ENCODE assay signal across 14 mouse cellular contexts in the genomic region with DNA sequence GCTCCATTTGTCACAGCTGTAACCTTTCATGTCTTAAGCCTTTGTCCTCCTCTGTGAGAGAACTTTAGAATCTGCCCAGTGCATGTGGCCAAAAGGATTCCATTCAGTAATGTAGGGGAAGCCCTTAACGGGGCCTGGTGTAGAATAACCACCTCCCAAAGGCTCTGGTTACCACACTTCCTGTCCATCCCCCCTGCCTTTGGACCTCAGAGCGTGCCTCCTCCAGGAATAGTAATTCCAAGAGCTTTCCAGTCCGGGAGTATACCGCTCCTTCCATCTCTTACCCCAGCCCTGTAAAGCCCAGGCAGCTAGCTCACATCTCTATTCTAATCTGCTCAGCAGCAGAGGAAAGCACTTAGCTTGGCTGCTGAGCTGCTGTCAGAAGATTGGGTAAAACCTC. TPM values are rescaled to one million over a fixed set of nuclear protein-coding genes. Genes with fewer than 3 reads are reported as not detected.
DNase-seq lines count a peak whose midpoint lies in the region; ATAC-seq and TF ChIP-seq lines count a peak whose summit lies in the region.
"Had no signal": no experiment of that assay in that cellular context is flagged by ENCODE, and none has a peak within 500 bp of the region (broad histone marks: within the 10 kb centered on the region; RNA-seq: fewer than 3 reads in every experiment).

No protein-coding gene starts in this region.

- no peaks in the 10 kb centered on the region for H3K27me3 ChIP-seq in lung, embryonic 14.5 days (ENCODE audit: insufficient read depth, low read length)
- no peaks in the 10 kb centered on the region for H3K27me3 ChIP-seq in limb, embryonic 15.5 days
- no peaks in the 10 kb centered on the region for H3K27me3 ChIP-seq in midbrain, embryonic 14.5 days (ENCODE audit: control insufficient read depth, insufficient read depth, low read length)
- H3K27me3 ChIP-seq: hindbrain, embryonic 15.5 days had no signal

- 25% methylated on average over 4 of the region's 4 CpGs for WGBS in lung, embryonic 14.5 days
- WGBS in limb, embryonic 15.5 days, result 35% methylated on average over 4 of the region's 4 CpGs
- 64% methylated on average over 4 of the region's 4 CpGs for WGBS in midbrain, embryonic 14.5 days

- DNase-seq in gastrocnemius, adult 2 months, result no peak
- no peak for DNase-seq in gastrocnemius, adult 8-10 months (ENCODE audit: low spot score in 2 of 2)
- no peak for DNase-seq in lung, embryonic 14.5 days
- no peak for DNase-seq in lung, postnatal 36 days
- peak; percentile 32 for DNase-seq in forelimb bud, embryonic 11.5 days (ENCODE audit: low read depth, low spot score)
- no peak for DNase-seq in midbrain, embryonic 14.5 days
- no peak for DNase-seq in liver
- DNase-seq: adrenal gland, postnatal 10 days; cerebellum, adult 11-12 months; gastrocnemius, postnatal 10 days; layer of hippocampus, postnatal 36 days; thymus, postnatal 4 days had no signal

- no peak overlapping the region for H3K9ac ChIP-seq in lung, embryonic 14.5 days
- H3K9ac ChIP-seq in limb, embryonic 15.5 days, result no peak overlapping the region
- no peak overlapping the region for H3K9ac ChIP-seq in midbrain, embryonic 14.5 days (replicated peaks; ENCODE audit: low read length)
- H3K9ac ChIP-seq: hindbrain, embryonic 15.5 days had no signal

- H3K4me1 ChIP-seq in lung, embryonic 14.5 days (ENCODE audit: insufficient read depth), result peaks cover 11% of the 10 kb centered on the region; the same call in 1 of the 2 replicates
- peaks cover 33% of the 10 kb centered on the region for H3K4me1 ChIP-seq in limb, embryonic 15.5 days
- no peaks in the 10 kb centered on the region for H3K4me1 ChIP-seq in midbrain, embryonic 14.5 days (ENCODE audit: control insufficient read depth, insufficient read depth, low read length)

- peak; percentile 42 for ATAC-seq in lung, embryonic 14.5 days (ENCODE audit: insufficient read depth)
- ATAC-seq in limb, embryonic 15.5 days (ENCODE audit: insufficient number of reproducible peaks, low FRiP score, low TSS enrichment, low read depth), result 0 out of 2 replicates have a peak, but pooled peaks have one; percentile 44
- ATAC-seq in midbrain, embryonic 14.5 days (ENCODE audit: low FRiP score, low TSS enrichment), result no peak

- intact Hi-C loops in gastrocnemius, adult 2 months (cut with DNase I), result no loop called here

- no peak for TF ChIP-seq CTCF in gastrocnemius, adult 2 months (IDR thresholded peaks at IDR 0.05)
- TF ChIP-seq CTCF in lung, embryonic 14.5 days (IDR thresholded peaks at IDR 0.05; ENCODE audit: low read depth), result no peak

- H3K36me3 ChIP-seq in lung, embryonic 14.5 days (ENCODE audit: insufficient read depth), result no peaks in the 10 kb centered on the region
- no peaks in the 10 kb centered on the region for H3K36me3 ChIP-seq in limb, embryonic 15.5 days
- no peaks in the 10 kb centered on the region for H3K36me3 ChIP-seq in midbrain, embryonic 14.5 days (ENCODE audit: control insufficient read depth, insufficient read depth, low read length)
- H3K36me3 ChIP-seq: hindbrain, embryonic 15.5 days had no signal

- peak overlapping the region; percentile 50 for H3K27ac ChIP-seq in gastrocnemius, adult 2 months
- peak overlapping the region; percentile 16; the same call in 1 of the 2 replicates for H3K27ac ChIP-seq in lung, embryonic 14.5 days (ENCODE audit: low read depth)
- peak overlapping the region; percentile 65 for H3K27ac ChIP-seq in limb, embryonic 15.5 days
- no peak overlapping the region for H3K27ac ChIP-seq in midbrain, embryonic 14.5 days (replicated peaks; ENCODE audit: low read depth, low read length)
- H3K27ac ChIP-seq: hindbrain, embryonic 15.5 days had no signal

- H3K4me3 ChIP-seq in gastrocnemius, adult 2 months, result no peak overlapping the region
- no peak overlapping the region for H3K4me3 ChIP-seq in lung, embryonic 14.5 days (ENCODE audit: low read depth, low read length)
- H3K4me3 ChIP-seq in limb, embryonic 15.5 days, result no peak overlapping the region
- no peak overlapping the region for H3K4me3 ChIP-seq in midbrain, embryonic 14.5 days (replicated peaks; ENCODE audit: low read depth, low read length)
- H3K4me3 ChIP-seq: hindbrain, embryonic 15.5 days had no signal

- H3K9me3 ChIP-seq in lung, embryonic 14.5 days (ENCODE audit: low read depth, low read length), result no peaks in the 10 kb centered on the region
- no peaks in the 10 kb centered on the region for H3K9me3 ChIP-seq in limb, embryonic 15.5 days
- no peaks in the 10 kb centered on the region for H3K9me3 ChIP-seq in midbrain, embryonic 14.5 days (ENCODE audit: control insufficient read depth, low read length)
- H3K9me3 ChIP-seq: hindbrain, embryonic 15.5 days had no signal

- no peak overlapping the region for H3K4me2 ChIP-seq in lung, embryonic 14.5 days
- no peak overlapping the region for H3K4me2 ChIP-seq in limb, embryonic 15.5 days
- no peak overlapping the region for H3K4me2 ChIP-seq in midbrain, embryonic 14.5 days (ENCODE audit: low read length)
- H3K4me2 ChIP-seq: hindbrain, embryonic 15.5 days had no signal

RNA-seq across cellular contexts. Expression of gene Col4a1, which starts 14.7 kb away (rescaled TPM):
- 100 to 1,000 TPM in 1 of 2 experiments, 10 to 100 TPM in 1; 73.3 to 117 TPM for total RNA-seq in gastrocnemius, adult 2 months (2021)
- total RNA-seq in gastrocnemius, adult 8-10 months (2022), result 10 to 100 TPM; 27.4 to 61.7 (median 46.3) TPM
- 372 and 389 TPM in 2 replicates for polyA plus RNA-seq in lung, embryonic 14.5 days (2014; fragmentation: Nextera tagmentation; extraction: Ambion mirVana)
- 172 and 209 TPM in 2 replicates for polyA plus RNA-seq in limb, embryonic 15.5 days (2015; fragmentation: Nextera tagmentation; extraction: Ambion mirVana)
- 38.1 and 123 TPM in 2 replicates for polyA plus RNA-seq in midbrain, embryonic 14.5 days (2014; fragmentation: Nextera tagmentation; extraction: Ambion mirVana)

RNA-seq across cellular contexts. Expression of gene Col4a2, which starts 14.7 kb away (rescaled TPM):
- 10 to 100 TPM; 51.3 to 69.5 TPM for total RNA-seq in gastrocnemius, adult 2 months (2021)
- 10 to 100 TPM; 17.8 to 38.4 (median 26.0) TPM for total RNA-seq in gastrocnemius, adult 8-10 months (2022)
- 103 and 111 TPM in 2 replicates for polyA plus RNA-seq in lung, embryonic 14.5 days (2014; fragmentation: Nextera tagmentation; extraction: Ambion mirVana)
- polyA plus RNA-seq in limb, embryonic 15.5 days (2015; fragmentation: Nextera tagmentation; extraction: Ambion mirVana), result 77.4 and 83.3 TPM in 2 replicates
- polyA plus RNA-seq in midbrain, embryonic 14.5 days (2014; fragmentation: Nextera tagmentation; extraction: Ambion mirVana), result 15.0 and 40.7 TPM in 2 replicates
